Mouse (Mus musculus) adrenal gland, adult (tissue): ENCODE results near the gene Cdyl.

ENCODE experiments used
- DNase-seq, 2 experiments: peaks; one replicate each; pipeline ENCODE4 v3.0.0; 2022 to 2023; ENCODE audit warnings: low spot score in 1 of 2; ENCODE audit not compliant: inconsistent age in 2 of 2

The Cdyl gene

GRCm38 (mm10) chr13:35756393-35757338 lies 97.0 kb downstream of the Cdyl start:
- DNase-seq = no peak

GRCm38 (mm10) chr13:35760372-35760771 lies 100.7 kb downstream of the Cdyl start:
- no peak for DNase-seq

- DNase-seq = no peak
Observed at GRCm38 (mm10) chr13:35764559-35764958, 104.9 kb downstream of the Cdyl start.

GRCm38 (mm10) chr13:35765817-35766216 lies 106.2 kb downstream of the Cdyl start:
- DNase-seq = peak; percentile 22 to 40

GRCm38 (mm10) chr13:35769673-35770072 lies 110.0 kb downstream of the Cdyl start:
- no peak for DNase-seq

GRCm38 (mm10) chr13:35770421-35770820 lies 110.8 kb downstream of the Cdyl start:
- DNase-seq = no peak

GRCm38 (mm10) chr13:35771968-35772382 lies 112.3 kb downstream of the Cdyl start:
- peak; percentile 29 to 78 for DNase-seq

- peak in 1 of 2 experiments; percentile 56 for DNase-seq
Observed at GRCm38 (mm10) chr13:35773763-35774162, 114.1 kb downstream of the Cdyl start.

- DNase-seq = no peak
Observed at GRCm38 (mm10) chr13:35776123-35776522, 116.5 kb downstream of the Cdyl start.

GRCm38 (mm10) chr13:35780714-35781113 lies 121.1 kb downstream of the Cdyl start:
- no peak for DNase-seq

GRCm38 (mm10) chr13:35781755-35782154 lies 122.1 kb downstream of the Cdyl start:
- peak; percentile 44 to 71 for DNase-seq

GRCm38 (mm10) chr13:35782949-35783348 lies 123.3 kb downstream of the Cdyl start:
- peak; percentile 48 to 91 for DNase-seq

- no peak for DNase-seq
Observed at GRCm38 (mm10) chr13:35783576-35783975, 123.9 kb downstream of the Cdyl start.

GRCm38 (mm10) chr13:35784281-35784680 lies 124.6 kb downstream of the Cdyl start:
- DNase-seq = no peak

- DNase-seq = no peak
Observed at GRCm38 (mm10) chr13:35785330-35785939, 125.8 kb downstream of the Cdyl start.

- DNase-seq = no peak
Observed at GRCm38 (mm10) chr13:35786726-35787399, 127.2 kb downstream of the Cdyl start.

- DNase-seq = no peak
Observed at GRCm38 (mm10) chr13:35789577-35789976, 129.9 kb downstream of the Cdyl start.

- no peak for DNase-seq
Observed at GRCm38 (mm10) chr13:35790431-35790830, 130.8 kb downstream of the Cdyl start.

- no peak for DNase-seq
Observed at GRCm38 (mm10) chr13:35794309-35794708, 134.7 kb downstream of the Cdyl start.

- no peak for DNase-seq
Observed at GRCm38 (mm10) chr13:35794774-35795173, 135.1 kb downstream of the Cdyl start.

- no peak for DNase-seq
Observed at GRCm38 (mm10) chr13:35795887-35796286, 136.3 kb downstream of the Cdyl start.

GRCm38 (mm10) chr13:35796352-35796751 lies 136.7 kb downstream of the Cdyl start:
- no peak for DNase-seq
